Mouse (Mus musculus) left cerebral cortex, adult 9 months (tissue): Measurements from ENCODE around the gene Arhgef28.

Experiments
- DNase-seq, 2 experiments: peaks; one replicate each; pipeline ENCODE4 v3.0.0; 2022; ENCODE audit warnings: low spot score in 2 of 2

Gene Arhgef28

GRCm38 (mm10) chr13:97966077-97966476 lies 240.2 kb downstream of the Arhgef28 start:
- DNase-seq: no peak

- no peak for DNase-seq
These were observed 241.3 kb downstream of the Arhgef28 start for GRCm38 (mm10) chr13:97964892-97965424.

DNA sequence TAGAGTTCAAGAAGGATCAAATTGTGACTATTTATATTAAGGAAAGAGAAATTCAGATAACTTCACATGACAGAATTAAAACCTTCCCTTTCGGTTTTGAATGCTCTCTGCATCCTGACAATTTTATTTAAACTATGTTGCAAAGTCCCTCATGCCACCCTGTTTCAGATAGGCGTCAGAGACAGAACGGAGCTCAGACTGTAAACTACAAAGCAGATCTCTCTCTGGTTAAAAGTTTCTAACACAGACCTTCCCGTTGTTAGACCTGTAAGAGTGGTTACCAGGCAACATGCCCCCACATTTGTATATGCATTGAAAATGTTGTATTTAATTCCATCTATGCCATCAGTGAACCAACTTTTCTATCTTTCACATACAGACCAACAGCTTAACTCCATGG lies 246.1 kb downstream of the Arhgef28 start:
- no peak for DNase-seq

GRCm38 (mm10) chr13:97959394-97959888 lies 246.8 kb downstream of the Arhgef28 start:
- DNase-seq: peak in 1 of 2 experiments; percentile 43

- DNase-seq: no peak
These were observed 250.5 kb downstream of the Arhgef28 start for GRCm38 (mm10) chr13:97955759-97956158.

DNA sequence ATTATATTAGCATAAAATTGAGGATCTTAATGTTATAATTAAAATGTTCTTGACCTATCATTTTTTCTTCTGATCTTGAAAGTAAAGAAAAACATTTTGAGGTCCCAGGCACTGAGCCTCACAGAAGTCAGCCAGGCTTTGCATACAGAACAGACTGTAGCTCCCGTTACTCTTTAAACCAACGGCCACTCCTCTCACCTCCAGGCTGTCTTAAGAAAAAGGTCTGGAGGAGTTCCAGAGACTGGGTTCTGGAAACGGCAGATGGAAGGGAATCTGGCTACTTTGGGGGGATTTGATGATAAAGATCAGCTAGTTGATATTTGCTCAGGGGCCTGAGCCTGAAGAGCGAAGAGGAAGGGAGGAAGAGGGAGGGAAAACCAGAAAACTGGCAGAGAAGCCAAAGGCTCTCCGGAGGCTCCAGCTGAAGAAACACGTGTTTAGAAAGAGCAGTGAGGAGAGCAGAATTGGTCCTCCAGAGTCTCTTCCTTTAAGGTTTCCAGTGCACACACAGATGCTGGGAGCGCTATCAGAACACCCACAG lies 251.2 kb downstream of the Arhgef28 start:
- DNase-seq: no peak

DNA sequence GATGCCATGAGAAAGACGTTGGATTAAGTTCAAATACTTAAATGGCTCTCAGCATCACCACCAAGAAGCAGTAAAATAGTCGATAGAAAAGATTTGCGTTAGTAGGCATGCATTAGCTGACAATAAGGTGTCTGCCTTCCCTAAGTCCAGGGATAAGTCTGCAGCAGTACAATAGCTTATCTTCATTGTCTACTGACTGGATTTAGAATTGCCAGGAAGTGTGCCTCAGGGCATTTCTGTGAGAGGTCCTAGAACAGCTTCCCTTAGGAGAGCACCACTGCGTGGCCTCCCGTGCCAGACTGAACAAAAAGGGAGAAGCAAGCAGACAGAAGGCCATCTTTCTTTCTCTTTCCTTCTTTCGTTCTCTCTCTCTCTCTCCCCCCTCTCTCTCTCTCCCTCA lies 252.2 kb downstream of the Arhgef28 start:
- no peak for DNase-seq

DNA sequence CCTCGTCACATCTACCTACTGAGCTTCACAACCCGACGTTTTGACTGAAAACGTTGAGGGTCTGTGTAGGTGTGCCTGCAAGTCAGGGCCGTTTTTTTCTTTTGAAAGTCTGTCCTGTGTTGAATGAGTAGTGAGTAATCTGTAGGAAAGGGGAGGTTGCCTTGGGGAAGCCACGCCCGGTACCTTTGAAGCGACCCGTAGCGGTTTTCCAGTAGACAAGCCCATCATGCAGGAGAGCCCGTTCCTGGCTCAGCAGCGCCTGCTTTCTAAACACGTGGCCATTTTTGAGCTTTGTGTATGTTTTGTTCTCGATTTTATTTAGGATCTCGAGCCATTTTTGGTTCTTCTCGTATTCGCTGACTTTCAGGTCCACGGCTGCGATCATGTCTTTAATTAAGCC lies 252.7 kb downstream of the Arhgef28 start:
- DNase-seq: no peak

DNA sequence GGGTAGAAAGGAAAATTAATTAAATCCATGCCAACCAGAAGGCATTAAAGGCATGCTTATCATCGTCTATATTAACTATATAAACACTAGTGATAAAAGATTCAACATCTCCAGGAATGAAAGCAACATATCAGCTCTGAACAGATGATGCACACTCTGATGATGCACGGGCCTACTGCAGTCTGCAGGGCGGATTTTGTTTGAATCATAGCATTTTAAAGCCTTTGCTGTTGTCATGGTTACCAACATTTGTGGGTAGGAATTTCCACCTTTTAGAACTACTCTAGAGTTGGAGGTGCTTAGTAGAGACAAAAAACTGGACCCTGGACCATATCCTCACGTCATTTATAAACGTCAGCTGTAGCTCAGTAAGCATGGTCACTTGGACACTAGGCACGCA lies 257.4 kb downstream of the Arhgef28 start:
- DNase-seq: peak in 1 of 2 experiments; percentile 14

- DNase-seq: no peak
These were observed 258.6 kb downstream of the Arhgef28 start for GRCm38 (mm10) chr13:97947598-97947997.

DNA sequence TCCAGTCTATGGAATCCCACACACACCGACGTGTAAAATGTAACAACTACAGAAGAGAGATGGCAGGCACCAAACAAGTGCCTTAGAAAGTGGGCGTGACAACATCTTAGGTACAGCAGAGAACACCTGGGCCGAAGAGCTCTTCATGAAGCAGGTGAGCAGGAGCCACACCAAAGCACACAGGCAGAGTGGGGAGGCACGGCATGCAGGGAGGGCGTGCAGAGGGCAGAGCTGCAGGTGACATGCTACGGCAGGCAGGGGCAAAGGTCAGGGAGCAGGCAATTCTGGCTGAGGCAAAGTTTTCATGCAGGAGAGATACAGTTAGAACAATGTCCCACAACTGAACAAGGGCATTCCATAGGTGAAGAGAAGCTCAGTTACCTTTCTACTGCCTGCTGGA lies 259.8 kb downstream of the Arhgef28 start:
- DNase-seq: no peak

DNA sequence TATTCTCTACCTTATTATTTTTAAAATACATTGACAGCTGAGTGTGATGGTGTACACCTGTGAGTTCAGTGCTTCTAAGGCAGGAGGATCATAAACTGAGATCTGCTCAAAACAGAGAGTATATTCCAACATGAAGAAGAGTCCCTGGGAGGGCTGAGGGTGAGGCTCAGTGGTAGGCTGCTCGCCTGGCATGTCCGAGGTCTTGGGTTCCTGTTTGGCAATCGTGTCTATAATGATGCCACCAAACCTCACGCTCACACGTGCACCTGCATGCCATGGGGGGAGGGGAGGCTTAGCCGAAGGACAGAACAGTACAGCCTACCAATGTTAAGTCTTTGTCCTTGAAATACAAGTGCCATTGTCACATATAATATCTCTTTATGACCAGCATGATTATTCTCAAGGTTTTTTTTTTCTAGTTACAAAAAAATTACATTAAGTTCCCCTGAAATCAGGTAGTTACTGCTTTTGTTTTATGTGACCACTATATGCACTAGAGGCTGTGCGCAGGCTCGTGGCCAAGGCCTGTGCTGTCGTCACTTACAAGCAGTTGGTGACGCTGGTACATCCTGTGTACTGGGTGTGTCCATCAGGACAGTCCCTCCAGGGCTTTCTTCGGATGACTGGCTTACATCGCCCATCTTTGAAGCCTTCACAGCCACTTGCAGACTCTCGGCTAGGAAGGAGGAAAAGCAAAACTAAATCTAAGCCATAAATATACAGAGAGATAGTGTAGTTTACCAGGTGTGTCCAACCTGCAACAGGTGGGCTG lies 264.1 kb downstream of the Arhgef28 start:
- no peak for DNase-seq

DNA sequence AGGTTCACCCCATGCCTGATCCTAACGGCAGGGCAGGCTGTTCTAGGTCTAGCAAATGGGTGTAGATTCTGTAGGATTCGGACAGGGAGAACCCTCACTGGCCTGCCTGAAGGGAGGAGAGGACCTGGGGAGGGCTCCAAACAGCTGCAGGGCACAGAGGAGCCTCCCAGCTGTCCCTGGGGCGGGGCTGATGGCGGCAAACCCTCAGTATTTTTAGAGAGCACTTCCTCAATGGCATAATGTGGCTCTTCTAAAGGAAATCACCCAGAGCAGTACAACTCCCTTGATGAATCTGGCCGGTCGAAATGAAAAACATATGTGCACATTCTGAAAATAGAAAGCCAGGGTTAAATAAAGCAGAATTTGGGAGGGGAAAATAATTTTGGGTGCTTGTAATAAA lies 265.1 kb downstream of the Arhgef28 start:
- DNase-seq: no peak

- DNase-seq: no peak
These were observed 266.6 kb downstream of the Arhgef28 start for GRCm38 (mm10) chr13:97939433-97940160.

- peak; percentile 55 to 95 for DNase-seq
These were observed 267.5 kb downstream of the Arhgef28 start for GRCm38 (mm10) chr13:97938596-97939297.

- peak in 1 of 2 experiments; percentile 45 for DNase-seq
These were observed 268.3 kb downstream of the Arhgef28 start for GRCm38 (mm10) chr13:97937919-97938318.

GRCm38 (mm10) chr13:97928135-97928497 lies 278.1 kb downstream of the Arhgef28 start:
- no peak for DNase-seq

DNA sequence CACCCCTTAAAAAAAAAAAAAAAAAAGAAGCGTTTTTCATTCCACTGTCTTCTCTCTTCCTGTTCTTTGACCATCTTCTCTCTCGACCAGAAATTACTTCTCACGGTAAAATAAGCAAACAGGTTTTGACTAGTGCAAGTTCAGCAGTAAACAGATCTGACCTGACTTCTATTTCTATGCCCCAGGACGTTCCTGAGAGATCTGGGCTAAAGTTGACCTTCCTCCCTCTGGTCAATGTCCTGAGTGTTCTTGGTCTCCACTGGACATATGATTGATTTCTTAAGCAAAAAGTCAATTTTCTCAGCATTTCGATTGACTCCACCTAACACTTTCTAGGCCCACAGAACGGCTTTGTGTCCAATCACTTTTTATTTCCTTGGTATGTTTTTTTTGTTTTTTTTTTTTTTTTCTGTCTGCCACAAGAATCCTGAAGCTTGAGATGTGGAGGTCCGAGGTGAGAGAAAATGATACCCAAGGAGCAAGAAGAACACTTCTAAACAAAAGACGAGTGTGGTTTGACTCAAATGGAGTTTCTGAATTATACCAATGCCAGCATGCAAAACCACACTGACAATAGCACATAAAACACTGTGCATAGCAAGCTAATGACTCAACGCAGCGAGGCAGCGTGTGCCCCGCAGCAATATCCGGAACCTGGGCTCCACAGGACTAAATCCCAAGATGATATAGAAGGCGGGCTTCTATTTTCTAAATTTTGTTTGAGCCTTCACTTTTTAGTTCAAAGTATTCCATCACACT lies 278.7 kb downstream of the Arhgef28 start:
- no peak for DNase-seq

GRCm38 (mm10) chr13:97926371-97926770 lies 279.9 kb downstream of the Arhgef28 start:
- DNase-seq: no peak

DNA sequence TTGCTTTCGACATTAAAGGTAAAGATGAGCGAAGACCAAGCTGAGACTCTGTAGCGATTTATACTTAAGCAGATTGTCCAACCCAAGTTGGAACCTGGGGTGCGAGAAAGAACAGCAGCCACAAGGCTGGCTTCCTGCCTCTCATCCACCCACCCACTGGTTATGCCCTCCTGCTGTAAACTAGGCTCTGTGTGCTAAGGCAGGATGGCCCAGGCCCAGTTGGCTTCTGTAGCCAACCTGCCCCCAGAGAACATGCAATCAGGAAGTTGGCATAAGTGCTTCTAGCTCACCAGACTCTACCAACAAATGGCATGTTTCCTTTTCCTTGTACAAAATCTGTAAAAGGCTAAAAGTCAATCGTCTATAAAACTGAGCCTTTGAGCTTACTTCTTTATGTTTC lies 283.2 kb downstream of the Arhgef28 start:
- DNase-seq: peak in 1 of 2 experiments; percentile 46

DNA sequence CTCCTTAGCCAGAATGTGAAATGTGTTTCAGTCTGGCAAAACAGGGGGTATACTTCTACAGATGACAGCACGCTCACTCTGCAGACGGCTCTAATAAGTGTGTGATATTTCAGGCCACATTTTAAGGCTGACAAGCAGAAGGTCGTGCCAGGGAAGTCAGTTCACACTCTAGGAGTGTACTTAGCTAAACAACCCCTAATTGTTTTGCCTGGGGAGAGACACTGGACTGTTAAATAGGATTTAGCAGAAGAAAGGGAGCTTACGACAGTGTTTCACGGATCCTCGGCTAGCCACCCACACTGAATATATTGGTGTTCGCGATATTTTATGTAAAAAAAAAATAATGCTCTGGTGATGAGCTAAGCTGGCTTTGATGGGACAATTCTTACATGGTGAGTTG lies 286.6 kb downstream of the Arhgef28 start:
- DNase-seq: no peak
